Mouse (Mus musculus): ENCODE measurements at regions not wholly inside any gene's neighbourhood (a gene's known extent, or its start where the extent isn't known, plus 50 kb on each side); places are given as distances from the start of the nearest gene placed in this dataset.

DNA sequence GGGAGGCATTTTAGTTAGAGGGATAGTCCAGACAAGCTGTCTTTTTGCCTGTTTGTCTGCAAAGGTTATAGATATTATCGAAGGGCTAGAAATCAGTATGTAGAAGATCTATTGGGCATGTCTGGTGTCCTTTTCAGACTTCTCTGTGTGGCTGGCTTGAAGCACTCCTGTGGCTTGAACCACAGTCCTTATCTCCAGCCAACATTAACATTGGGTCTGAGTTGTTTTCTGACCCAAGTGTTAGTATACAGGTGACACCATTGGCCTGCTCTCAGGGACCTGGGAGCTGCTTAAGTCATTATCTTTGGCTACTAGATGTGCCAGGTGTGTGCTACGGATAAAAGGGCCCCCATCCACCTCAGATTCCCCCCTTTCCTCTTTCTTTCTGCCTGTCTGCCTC is 223.3 kb downstream of the Icos start:
- TF ChIP-seq EP300 (IDR thresholded peaks at IDR 0.05; ENCODE audit: insufficient read depth, low read depth, low read length) = no peak
- no peak for TF ChIP-seq POLR2A (IDR thresholded peaks at IDR 0.05; ENCODE audit: insufficient read depth, low read depth, low read length)

Data from heart, adult 2 months (tissue).